Mouse (Mus musculus) right cerebral cortex, adult 18-20 months (tissue): ENCODE measurements around the gene Mapk3.
"Not testable (repeated sequence)": the region's sequence is repeated elsewhere in the genome, so short reads cannot be mapped to it uniquely, and the experiment has no call there.

Source experiments
- DNase-seq: peaks from one replicate; pipeline ENCODE4 v3.0.0; 2022; ENCODE audit warnings: mixed read lengths

Gene Mapk3

DNA sequence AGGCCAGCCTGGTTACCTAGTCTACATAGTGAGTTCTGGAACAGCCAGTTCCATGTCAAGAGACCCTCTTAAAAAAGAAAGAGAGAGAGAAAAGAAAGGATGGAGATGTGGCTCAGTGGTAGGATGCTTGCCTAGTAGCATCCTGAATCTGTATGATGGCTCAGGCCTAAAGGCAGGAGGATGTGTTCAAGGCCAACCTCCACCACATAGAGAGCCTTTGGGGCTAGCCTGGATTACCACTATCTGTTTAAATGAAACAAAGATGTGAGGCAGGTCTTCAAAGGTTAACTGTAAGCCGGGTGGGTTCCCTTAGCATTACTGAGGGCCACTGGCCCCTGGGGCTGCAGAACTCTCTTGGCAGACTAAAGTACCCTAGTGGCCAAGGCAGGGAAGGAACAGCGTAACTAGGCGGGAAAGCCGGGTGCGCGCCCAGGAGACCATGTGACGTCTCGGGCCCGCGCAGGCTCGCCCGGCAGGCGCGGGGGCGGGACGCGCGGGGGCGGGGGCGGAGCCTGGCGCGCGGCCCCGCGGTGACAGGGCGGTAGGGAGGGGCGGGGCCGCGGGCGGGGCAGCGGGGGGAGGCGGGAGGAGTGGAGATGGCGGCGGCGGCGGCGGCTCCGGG, at the start of gene Mapk3:
Mapk3 (plus strand) TSS at position 552 of the 622 bp plus-strand sequence.
- peak; percentile 90 for DNase-seq

GRCm38 (mm10) chr7:126710266-126710665, 49.1 kb upstream of the Mapk3 start:
- DNase-seq: no peak

GRCm38 (mm10) chr7:126711910-126712309, 47.5 kb upstream of the Mapk3 start:
- DNase-seq: no peak

- no peak for DNase-seq
These were observed 43.7 kb upstream of the Mapk3 start for GRCm38 (mm10) chr7:126715679-126716078.

DNA sequence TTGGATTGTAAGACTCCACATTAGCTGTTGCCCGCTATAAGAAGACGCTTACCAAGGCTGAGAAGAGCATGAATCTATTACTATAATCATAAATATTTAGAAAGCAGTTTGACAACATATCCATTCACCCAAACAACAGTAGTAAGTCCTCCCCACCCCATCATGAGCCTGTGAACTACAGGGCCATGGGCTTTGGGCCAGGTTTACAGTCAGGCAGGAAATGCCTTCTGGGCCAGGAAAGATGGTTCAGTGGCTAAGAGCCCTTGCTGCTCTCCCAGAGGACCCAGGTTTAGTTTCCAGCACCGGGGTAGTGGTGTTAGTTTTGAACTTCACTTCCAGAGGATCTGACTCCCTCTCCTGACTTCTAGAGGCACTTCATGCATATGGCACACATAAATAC, 41.8 kb upstream of the Mapk3 start:
- DNase-seq: no peak

DNA sequence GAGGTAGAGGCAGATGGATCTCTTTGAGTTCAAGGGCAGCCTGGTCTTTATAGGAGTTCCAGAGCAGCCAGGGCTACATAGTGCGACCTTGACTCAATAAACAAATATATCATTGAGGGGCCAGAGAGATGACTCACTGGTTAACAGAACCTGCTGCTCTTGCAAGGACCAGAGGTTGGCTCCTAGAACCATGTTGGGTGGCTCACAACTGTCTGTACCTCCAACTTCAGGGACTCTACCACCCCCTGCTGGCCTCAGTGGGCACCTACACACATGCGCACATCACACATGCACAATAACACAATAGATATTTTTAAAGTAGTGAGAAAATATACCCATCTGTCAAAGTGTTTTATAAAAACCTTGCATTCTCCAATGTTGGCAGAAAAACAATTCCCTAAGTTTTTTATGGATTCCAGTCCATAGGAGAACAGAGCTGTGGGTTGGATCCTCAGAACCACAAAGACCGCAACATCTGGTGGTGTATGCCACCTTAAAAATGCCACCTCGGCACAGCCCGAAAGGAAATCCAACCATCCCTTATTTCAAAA, 40.5 kb upstream of the Mapk3 start:
- no peak for DNase-seq

DNA sequence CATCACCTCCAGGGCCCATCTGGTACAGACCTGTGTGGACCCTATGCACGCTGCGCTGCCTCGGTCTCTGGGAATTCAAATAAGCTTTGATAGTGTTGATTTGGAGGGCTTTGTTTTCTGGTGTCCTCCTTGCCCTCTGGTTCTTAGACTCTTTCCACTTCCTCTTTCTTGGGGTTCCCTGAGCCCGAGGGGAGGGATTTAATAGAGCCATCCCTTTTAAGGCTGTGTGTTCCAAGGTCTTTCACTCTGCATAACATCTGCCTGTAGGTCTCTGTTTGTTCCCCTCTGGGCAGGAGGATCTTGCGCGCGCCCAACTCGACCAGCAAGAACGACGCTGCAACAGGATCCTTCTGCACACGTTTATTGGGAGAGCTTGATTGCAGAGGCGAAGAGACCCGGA, 37.8 kb upstream of the Mapk3 start:
- no peak for DNase-seq

DNA sequence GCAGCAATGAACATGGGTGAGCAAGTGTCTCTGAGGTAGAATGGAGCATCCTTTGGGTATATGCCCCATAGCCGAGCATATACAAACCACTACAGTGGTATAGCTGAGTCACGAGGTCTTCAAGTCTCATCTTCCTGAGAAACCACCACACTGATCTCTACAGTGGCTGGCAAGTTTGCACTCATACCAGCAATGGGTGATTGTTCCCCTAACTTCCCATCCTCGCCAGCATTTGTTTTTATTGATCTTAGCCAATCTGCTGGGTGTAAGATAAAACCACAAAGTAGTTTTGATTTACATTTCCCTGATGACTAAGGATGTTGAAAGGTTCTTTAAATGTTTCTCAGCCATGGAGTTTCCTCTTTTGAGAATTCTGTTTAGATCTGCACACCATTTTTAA, 34.3 kb upstream of the Mapk3 start:
- DNase-seq: no peak

DNA sequence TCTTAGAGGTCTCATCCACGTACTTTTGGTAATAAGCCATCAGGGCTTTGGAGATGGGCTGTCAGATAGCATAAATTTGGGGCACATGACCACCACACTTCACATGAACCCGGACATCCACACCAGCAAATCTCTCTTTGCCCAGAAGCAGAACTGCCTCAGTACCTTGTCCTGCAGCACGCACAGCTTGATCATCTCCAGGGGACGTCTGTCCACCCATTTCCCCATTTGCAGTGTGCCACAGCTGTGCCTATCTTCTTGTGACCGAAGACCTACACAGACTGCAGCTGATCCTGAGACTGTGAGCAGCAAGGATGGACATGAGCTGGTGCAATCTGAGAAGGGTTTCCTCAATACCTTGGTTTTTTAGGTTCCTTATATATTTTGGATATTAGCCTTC, 33.7 kb upstream of the Mapk3 start:
- DNase-seq: no peak

DNA sequence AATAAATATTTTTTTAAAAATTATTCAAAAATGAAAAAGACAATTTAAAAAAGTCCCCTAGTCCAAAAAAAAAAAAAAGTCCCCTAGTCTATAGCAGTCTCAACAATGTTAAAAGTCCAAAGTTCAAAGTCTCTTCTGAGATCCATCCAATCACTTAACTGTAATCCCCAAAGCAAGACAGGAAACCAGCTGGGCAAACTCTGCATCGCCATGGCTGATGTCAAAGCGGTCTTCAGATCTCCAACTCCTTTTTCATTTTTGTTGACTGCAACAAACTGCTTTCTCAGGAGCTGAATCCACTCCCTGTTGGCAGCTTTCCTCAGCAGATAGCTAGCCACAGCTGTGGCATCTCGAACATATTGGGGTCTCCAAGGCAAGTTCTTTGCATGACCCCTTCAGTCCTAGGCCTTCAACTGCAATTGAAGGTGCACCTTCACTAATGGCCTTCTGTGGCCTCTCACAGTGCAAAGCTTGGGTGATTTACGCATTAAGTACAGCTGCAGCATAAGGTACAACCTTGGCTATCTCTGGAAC, 29.1 kb upstream of the Mapk3 start:
- not testable (repeated sequence) for DNase-seq

GRCm38 (mm10) chr7:126736122-126736521, 23.3 kb upstream of the Mapk3 start:
- no peak for DNase-seq

DNA sequence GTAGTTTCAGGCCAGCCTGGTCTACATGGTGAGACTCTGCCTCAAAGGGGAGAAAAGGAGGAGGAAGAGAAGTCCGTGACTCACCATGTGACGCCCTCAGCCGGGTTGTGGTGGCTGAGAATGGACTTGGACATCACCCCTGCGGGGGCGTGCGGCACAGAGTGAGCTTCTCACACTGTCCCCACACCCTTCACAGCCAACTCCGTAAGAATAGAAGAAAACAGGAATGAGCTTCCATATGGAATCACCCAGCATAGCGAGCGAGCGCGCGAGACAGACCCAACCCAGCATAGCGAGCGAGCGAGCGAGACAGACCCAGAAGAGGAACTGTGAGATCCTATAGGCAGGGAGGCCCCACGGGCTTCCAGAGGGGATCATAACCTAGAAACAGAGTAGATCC, 19.9 kb upstream of the Mapk3 start:
- peak; percentile 88 for DNase-seq

GRCm38 (mm10) chr7:126740132-126740735, 19.2 kb upstream of the Mapk3 start:
- no peak for DNase-seq

DNA sequence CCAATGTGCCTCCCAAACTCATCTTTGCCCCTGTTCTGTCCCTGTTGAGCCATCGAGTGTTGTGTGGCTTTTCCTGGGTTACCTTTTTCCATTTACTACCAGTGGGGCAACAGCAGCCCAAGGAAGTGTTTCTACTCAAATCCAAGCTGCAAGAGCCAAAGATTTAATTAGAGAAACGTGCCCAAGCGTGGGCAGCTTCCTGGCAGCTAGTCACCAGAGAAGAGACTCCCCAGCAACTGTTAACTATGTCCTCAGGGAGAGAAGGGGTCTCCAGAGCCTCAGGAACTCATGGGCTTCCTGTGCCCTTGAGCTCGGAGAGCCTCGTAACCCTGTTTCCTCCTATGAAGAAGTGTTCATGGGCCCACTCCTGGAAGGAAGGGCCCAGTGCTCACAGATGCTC, 18.4 kb upstream of the Mapk3 start:
- no peak for DNase-seq

- DNase-seq: no peak
These were observed 17.9 kb upstream of the Mapk3 start for GRCm38 (mm10) chr7:126741452-126741851.

- DNase-seq: no peak
These were observed 17.4 kb upstream of the Mapk3 start for GRCm38 (mm10) chr7:126741964-126742482.

DNA sequence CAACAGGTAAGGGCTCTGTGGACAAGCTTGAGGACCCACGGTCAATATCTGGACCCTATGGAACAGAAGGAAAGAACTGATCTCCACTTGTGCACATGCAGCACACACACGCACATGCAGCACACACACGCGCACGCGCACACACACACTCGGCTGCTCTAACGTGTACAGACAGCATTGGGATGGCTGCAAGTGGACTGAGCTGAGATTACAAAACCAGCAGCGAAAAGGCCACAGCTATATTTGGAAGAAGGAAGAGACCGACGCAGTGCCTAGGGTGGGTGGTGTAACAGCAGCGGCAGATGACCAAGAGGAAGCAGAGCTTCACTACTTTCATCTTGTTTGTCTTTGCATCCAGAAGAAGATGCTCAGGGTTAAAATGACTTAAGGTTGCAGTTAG, 13.3 kb upstream of the Mapk3 start:
- no peak for DNase-seq

DNA sequence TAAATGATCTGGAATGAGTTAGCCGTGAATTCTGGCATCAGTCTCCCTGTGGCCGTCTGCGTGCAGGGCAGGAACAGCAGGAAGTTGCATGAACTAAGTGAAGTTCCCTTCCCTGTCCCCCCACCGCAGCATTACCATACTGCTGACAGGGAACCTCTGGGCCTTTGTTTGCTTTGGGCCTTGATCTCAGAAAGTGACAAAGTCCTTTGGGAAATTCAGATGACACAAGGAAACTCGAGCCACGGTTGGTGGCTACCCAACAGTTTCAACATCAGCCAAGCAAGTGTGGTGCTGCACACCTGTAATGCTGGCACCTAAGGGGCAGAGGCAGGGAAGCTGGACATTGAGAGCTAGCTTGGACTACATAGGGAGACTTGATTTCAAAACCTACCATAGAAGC, 12.6 kb upstream of the Mapk3 start:
- DNase-seq: no peak

DNA sequence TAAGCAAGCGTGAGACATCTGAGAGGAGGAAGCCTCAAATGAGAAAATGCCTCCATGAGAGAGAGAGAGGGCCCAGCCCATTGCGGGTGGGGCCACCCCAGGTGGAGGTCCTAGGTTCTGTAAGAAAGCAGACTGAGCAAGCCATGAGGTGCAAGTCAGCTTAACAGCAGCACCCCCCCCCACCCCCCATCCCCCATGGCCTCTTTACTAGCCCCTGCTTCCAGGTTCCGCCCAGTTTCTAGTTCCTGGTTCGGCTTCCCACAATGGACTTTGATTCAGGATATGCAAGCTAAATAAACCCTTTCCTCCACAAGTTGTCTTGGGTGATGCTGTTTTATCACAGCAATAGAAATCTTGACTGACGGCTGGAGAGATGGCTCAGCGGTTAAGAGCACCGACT, 10.6 kb upstream of the Mapk3 start:
- DNase-seq: no peak

GRCm38 (mm10) chr7:126749582-126750343, 9.6 kb upstream of the Mapk3 start:
- DNase-seq: no peak

DNA sequence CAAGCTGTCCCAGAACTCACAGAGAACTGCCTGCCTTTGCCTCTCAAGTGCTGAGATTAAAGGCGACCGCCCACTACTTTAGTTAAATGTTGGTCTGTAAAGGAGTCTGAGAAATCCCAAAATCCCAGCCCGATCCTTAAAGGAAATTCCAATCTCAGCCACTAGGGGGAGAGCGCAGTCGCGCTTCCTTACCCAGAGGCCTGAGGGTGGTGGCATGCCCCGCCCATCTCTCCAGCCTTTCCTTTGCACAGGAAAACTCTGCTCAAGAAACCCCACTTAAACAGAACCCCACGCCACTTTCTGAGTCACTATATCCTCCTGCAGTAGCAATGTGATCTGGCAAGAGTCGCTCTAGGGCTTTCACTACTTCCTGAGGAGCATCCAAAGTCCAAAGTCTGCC, 4.5 kb upstream of the Mapk3 start:
- peak; percentile 77 for DNase-seq

GRCm38 (mm10) chr7:126758539-126758938, 862 bp upstream of the Mapk3 start:
- DNase-seq: no peak

DNA sequence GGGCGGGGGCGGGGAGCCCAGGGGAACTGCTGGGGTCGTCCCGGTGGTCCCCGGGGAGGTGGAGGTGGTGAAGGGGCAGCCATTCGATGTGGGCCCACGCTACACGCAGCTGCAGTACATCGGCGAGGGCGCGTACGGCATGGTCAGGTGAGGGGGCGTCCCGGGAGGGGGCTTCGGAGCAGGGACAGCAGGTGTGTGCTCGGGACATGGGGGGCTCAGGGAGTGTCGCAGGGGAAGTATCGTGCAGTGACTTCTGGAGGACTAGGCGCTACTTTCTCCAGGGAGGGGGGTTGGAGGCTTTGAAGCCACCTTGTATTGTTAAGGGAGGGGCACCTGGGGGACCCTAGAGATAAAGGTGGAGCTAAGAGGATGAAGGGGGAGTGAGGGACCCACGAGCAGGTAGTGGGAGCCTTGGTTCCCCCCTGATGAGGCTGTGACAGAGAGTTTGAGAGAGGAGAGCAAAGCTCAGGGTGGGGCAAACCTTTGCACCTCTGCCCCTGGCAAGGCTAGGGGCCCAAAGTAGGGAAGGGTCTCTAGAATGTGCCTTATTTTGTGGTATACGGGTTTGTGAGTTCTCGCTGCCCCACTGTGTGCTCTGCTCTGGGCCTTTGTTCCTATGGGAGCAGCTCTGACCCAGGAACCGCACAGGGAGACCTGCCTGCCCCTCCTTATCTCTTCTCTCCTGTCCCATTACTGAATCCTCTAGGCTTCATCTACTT, 430 bp downstream of the Mapk3 start:
- no peak for DNase-seq
